Mouse (Mus musculus): ENCODE data around the gene Flot1. TPM values are rescaled to one million over a fixed set of nuclear protein-coding genes. Genes with fewer than 3 reads are reported as not detected.

Gene Flot1
- polyA plus RNA-seq, 1 experiment from 2014 or later, result 59.3 TPM

DNA sequence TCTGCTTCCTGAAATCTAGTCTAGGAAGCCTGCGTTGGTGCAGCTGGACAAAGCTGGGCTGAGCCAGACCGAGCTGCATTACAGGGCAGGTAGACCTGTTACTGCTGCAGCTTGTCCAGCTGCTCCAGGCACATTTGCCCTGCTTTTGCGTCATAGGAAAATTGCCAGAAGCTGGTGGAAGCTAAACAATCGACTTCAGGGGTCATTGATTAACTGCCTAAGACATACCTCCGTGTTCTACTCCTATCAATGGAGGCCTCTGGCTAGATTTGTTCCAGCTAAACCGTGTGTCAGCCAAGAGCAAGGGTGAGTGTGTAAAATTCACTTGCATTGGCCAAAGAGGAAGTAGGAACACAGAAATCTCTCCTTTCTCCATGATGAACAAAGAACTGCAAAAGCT is 8.4 kb upstream of the Flot1 start:
- no peak overlapping the region for H3K4me3 ChIP-seq (ENCODE audit: low read depth, low read length)
- H3K9ac ChIP-seq (ENCODE audit: low read depth, low read length), result no peak overlapping the region
- DNase-seq (ENCODE audit: low spot score) (no peak), ATAC-seq (replicated peaks; ENCODE audit: low FRiP score) (no peak)
- 56% methylated on average over 6 of the region's 6 CpGs for WGBS
- no peaks in the 10 kb centered on the region for H3K36me3 ChIP-seq (ENCODE audit: control insufficient read depth, insufficient read depth, low read length)
- peaks cover 14% of the 10 kb centered on the region; the same call in 1 of the 2 replicates for H3K4me1 ChIP-seq (replicated peaks; ENCODE audit: control insufficient read depth, insufficient read depth, low read length)
- no peaks in the 10 kb centered on the region for H3K9me3 ChIP-seq (ENCODE audit: control insufficient read depth, low read length)
- no peaks in the 10 kb centered on the region for H3K27me3 ChIP-seq (replicated peaks; ENCODE audit: control insufficient read depth, insufficient read depth, low read length)
- H3K27ac ChIP-seq (ENCODE audit: low read depth, low read length), result no peak overlapping the region
- no peak overlapping the region for H3K4me2 ChIP-seq

DNA sequence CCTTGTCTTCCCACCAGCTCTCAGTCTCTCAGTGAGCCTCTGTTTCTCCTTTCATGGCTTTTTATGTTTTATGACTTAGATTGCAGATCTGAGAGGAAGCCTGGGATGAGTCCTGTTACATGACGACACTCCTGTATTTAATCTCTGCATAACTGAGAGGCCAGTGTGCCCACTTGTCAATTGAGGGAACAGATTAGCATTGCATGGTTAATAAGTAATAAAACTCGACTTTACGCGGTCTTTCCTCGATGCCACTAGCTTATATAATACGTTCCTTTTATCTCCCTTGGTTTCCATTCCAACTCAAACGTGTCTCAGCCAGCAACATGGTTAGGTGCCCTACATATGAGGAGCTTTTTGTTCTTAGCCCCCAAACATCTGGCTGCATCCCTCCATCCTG is 7.2 kb upstream of the Flot1 start:
- peaks cover 19% of the 10 kb centered on the region for H3K4me1 ChIP-seq (replicated peaks; ENCODE audit: control insufficient read depth, insufficient read depth, low read length)
- ATAC-seq (replicated peaks; ENCODE audit: low FRiP score) (no peak), DNase-seq (ENCODE audit: low spot score) (no peak)
- H3K27me3 ChIP-seq (replicated peaks; ENCODE audit: control insufficient read depth, insufficient read depth, low read length), result 0 out of 2 replicates have a peak, but pooled peaks cover 3% of the 10 kb centered on the region
- no peak overlapping the region for H3K27ac ChIP-seq (ENCODE audit: low read depth, low read length)
- 59% methylated on average over 7 of the region's 7 CpGs for WGBS
- H3K9me3 ChIP-seq (ENCODE audit: control insufficient read depth, low read length), result no peaks in the 10 kb centered on the region
- H3K36me3 ChIP-seq (ENCODE audit: control insufficient read depth, insufficient read depth, low read length), result no peaks in the 10 kb centered on the region
- H3K4me3 ChIP-seq (ENCODE audit: low read depth, low read length), result no peak overlapping the region
- H3K4me2 ChIP-seq, result no peak overlapping the region
- no peak overlapping the region for H3K9ac ChIP-seq (ENCODE audit: low read depth, low read length)

DNA sequence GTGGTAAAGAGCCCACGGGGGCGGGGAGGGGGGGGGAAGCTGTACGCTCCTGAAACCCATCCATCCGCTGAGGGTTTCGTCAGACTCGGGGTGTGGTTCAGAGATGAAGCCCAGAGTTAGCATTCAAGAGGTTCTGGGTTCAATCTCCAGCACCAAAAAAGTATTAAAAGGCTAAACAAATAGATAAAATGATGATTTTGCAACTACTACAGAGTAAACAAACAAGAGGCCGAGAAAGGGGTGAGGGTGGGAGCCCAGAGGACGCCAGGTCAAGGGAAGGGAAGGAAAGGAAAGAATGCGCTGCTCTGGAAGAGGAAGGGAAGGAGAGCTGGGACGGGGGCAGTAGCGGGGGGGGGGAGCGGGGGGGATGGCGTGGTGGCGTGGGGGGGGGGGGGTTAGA is 6.3 kb upstream of the Flot1 start:
- H3K4me1 ChIP-seq (replicated peaks; ENCODE audit: control insufficient read depth, insufficient read depth, low read length), result peaks cover 23% of the 10 kb centered on the region

DNA sequence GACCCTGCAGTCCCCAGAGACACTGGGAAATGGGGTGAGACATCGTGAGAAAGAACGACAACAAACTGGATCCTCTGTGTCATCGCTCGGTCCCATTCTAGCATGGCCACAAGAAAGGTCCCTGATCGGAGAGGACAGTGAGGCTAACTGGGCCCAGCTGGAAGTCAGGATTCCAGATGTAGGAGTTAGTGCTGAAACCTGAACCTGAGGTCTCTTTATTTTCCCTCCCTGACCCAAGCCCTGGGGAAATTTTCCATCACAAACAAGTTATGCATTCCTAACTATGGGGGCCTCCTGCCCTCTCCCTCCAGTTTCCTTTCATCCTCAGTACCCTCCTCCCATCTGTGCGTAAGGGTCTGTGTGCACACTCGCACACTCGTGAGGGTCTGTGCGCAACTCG is 5.8 kb upstream of the Flot1 start:
- H3K4me2 ChIP-seq, result no peak overlapping the region
- WGBS, result 63% methylated on average over 10 of the region's 10 CpGs
- no peaks in the 10 kb centered on the region for H3K36me3 ChIP-seq (ENCODE audit: control insufficient read depth, insufficient read depth, low read length)
- H3K9me3 ChIP-seq (ENCODE audit: control insufficient read depth, low read length), result no peaks in the 10 kb centered on the region
- 0 out of 2 replicates have a peak, but pooled peaks cover 4% of the 10 kb centered on the region for H3K27me3 ChIP-seq (replicated peaks; ENCODE audit: control insufficient read depth, insufficient read depth, low read length)
- no peak for DNase-seq (ENCODE audit: low spot score)
- ATAC-seq (replicated peaks; ENCODE audit: low FRiP score), result no peak
- H3K4me1 ChIP-seq (replicated peaks; ENCODE audit: control insufficient read depth, insufficient read depth, low read length), result peaks cover 23% of the 10 kb centered on the region
- H3K9ac ChIP-seq (ENCODE audit: low read depth, low read length), result no peak overlapping the region
- no peak overlapping the region for H3K4me3 ChIP-seq (ENCODE audit: low read depth, low read length)
- H3K27ac ChIP-seq (ENCODE audit: low read depth, low read length), result no peak overlapping the region

More for the DNA sequence above, 6.3 kb upstream of the Flot1 start:
- 49% methylated on average over 8 of the region's 14 CpGs for WGBS
- Histone ChIP-seq H3K4me2 (no peak overlapping the region), H3K36me3 (ENCODE audit: control insufficient read depth, insufficient read depth, low read length) (no peaks in the 10 kb centered on the region), H3K9ac (ENCODE audit: low read depth, low read length) (no peak overlapping the region), H3K27me3 (replicated peaks; ENCODE audit: control insufficient read depth, insufficient read depth, low read length) (0 out of 2 replicates have a peak, but pooled peaks cover 4% of the 10 kb centered on the region), H3K4me3 (ENCODE audit: low read depth, low read length) (no peak overlapping the region), H3K27ac (ENCODE audit: low read depth, low read length) (no peak overlapping the region), H3K9me3 (ENCODE audit: control insufficient read depth, low read length) (no peaks in the 10 kb centered on the region)
- ATAC-seq (replicated peaks; ENCODE audit: low FRiP score) (no peak), DNase-seq (ENCODE audit: low spot score) (no peak)

DNA sequence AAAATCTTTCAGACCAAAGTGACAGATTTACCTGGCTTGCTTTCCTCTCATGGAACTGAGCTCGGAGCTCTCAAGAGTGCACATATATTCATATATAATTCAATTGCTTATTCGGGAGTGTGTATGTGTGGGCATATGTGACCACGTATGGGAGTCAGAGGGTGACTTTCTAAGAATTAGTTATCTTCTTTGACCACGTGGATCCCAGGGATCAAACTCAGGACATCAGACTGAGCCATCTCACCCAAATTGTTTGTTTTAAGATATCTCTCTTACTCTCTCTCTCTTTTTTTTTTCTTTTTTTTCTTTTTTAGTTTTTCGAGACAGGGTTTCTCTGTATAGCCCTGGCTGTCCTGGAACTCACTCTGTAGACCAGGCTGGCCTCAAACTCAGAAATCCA is 2.9 kb upstream of the Flot1 start:
- no peak overlapping the region for H3K9ac ChIP-seq (ENCODE audit: low read depth, low read length)
- H3K9me3 ChIP-seq (ENCODE audit: control insufficient read depth, low read length), result no peaks in the 10 kb centered on the region
- ATAC-seq (replicated peaks; ENCODE audit: low FRiP score), result no peak
- H3K27me3 ChIP-seq (replicated peaks; ENCODE audit: control insufficient read depth, insufficient read depth, low read length), result 0 out of 2 replicates have a peak, but pooled peaks cover 4% of the 10 kb centered on the region
- H3K4me2 ChIP-seq, result no peak overlapping the region; the same call in 1 of the 2 replicates
- no peak for DNase-seq (ENCODE audit: low spot score)
- peaks cover 29% of the 10 kb centered on the region for H3K4me1 ChIP-seq (replicated peaks; ENCODE audit: control insufficient read depth, insufficient read depth, low read length)
- H3K27ac ChIP-seq (ENCODE audit: low read depth, low read length), result no peak overlapping the region
- H3K36me3 ChIP-seq (ENCODE audit: control insufficient read depth, insufficient read depth, low read length), result no peaks in the 10 kb centered on the region
- WGBS, result 47% methylated on average over 5 of the region's 5 CpGs
- no peak overlapping the region for H3K4me3 ChIP-seq (ENCODE audit: low read depth, low read length)

DNA sequence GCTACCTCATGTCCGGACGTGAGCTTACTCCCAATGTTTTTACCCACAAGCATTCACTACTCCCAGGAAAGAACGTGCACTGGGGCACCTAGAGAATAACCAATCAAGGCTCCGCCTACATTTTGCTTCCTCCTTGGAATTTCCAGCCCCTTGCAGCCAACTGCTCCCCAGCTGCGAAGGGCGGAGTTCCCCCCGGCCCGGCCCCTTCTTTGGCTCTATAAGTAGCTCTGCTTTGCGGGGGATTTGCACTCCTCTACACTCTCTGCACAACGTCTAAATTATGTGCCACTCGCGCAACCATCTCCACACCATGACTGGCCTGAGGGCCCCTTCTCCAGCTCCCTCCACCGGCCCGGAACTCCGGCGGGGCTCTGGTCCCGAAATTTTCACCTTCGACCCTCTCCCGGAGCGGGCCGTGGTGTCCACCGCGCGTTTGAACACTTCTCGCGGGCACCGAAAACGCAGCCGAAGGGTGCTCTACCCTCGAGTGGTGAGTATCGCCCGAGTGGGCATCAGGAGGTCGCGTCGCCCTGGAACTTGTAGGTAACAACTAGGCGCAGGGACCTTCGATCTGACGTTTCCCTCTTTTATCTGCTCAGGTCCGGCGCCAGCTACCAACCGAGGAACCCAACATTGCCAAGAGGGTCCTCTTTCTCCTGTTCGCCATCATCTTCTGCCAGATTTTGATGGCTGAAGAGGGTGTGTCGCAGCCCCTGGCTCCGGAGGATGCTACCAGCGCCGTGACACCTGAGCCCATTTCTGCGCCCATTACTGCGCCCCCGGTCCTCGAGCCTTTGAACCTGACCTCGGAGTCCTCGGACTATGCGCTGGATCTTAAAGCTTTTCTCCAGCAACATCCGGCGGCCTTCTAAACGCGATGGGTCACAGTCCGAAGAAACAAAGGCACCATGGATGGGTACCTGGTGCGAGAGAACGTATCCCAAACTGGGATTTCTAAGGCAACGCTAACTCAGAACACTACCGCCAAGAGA is 1.3 kb upstream of the Flot1 start, which contains the start of gene Ier3:
Ier3 (plus strand) TSS at position 246 of the 992 bp plus-strand sequence.
- Histone ChIP-seq H3K4me2 (peak within 1 kb of the TSS; percentile 100), H3K9ac (ENCODE audit: low read depth, low read length) (peak within 1 kb of the TSS; percentile 83), H3K4me1 (replicated peaks; ENCODE audit: control insufficient read depth, insufficient read depth, low read length) (peaks cover 32% of the 10 kb centered on the region), H3K27me3 (replicated peaks; ENCODE audit: control insufficient read depth, insufficient read depth, low read length) (0 out of 2 replicates have a peak, but pooled peaks cover 4% of the 10 kb centered on the region), H3K36me3 (ENCODE audit: control insufficient read depth, insufficient read depth, low read length) (peaks cover 7% of the 10 kb centered on the region), H3K4me3 (ENCODE audit: low read depth, low read length) (peak within 1 kb of the TSS; percentile 79), H3K27ac (ENCODE audit: low read depth, low read length) (peak within 1 kb of the TSS; percentile 97), H3K9me3 (ENCODE audit: control insufficient read depth, low read length) (no peaks in the 10 kb centered on the region)
- peak; percentile 85 for DNase-seq (ENCODE audit: low spot score)
- peak; percentile 42 for ATAC-seq (replicated peaks; ENCODE audit: low FRiP score)
- under 1% methylated on average over 62 of the region's 62 CpGs for WGBS

DNA sequence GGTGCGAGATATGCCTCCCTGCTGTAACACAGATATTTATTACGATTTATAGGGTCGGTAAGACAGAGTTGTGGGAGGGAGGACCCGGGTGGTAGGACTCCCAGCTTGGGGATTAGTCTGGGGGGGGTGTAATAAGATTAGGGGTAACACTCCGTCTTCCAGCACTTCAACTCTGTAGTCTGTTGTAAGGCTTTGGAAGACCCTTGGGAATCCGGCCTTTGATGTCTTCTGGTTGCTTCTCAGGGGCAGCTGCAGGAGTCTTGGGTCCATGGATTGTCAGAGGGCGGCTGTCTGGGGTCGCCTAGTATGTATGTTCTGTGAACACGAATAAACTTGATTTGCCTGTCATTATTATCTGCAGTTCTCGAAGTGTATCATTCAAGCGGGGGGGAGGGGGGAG is 466 bp upstream of the Flot1 start:
- no peak for ATAC-seq (replicated peaks; ENCODE audit: low FRiP score)
- Histone ChIP-seq H3K9me3 (ENCODE audit: control insufficient read depth, low read length) (no peaks in the 10 kb centered on the region), H3K27ac (ENCODE audit: low read depth, low read length) (peak overlapping the region; percentile 97), H3K9ac (ENCODE audit: low read depth, low read length) (peak overlapping the region; percentile 83), H3K4me3 (ENCODE audit: low read depth, low read length) (peak overlapping the region; percentile 79), H3K4me1 (replicated peaks; ENCODE audit: control insufficient read depth, insufficient read depth, low read length) (peaks cover 30% of the 10 kb centered on the region), H3K27me3 (replicated peaks; ENCODE audit: control insufficient read depth, insufficient read depth, low read length) (0 out of 2 replicates have a peak, but pooled peaks cover 4% of the 10 kb centered on the region), H3K4me2 (peak overlapping the region; percentile 100), H3K36me3 (ENCODE audit: control insufficient read depth, insufficient read depth, low read length) (peaks cover 14% of the 10 kb centered on the region)
- 1% methylated on average over 11 of the region's 11 CpGs for WGBS
- no peak for DNase-seq (ENCODE audit: low spot score)

DNA sequence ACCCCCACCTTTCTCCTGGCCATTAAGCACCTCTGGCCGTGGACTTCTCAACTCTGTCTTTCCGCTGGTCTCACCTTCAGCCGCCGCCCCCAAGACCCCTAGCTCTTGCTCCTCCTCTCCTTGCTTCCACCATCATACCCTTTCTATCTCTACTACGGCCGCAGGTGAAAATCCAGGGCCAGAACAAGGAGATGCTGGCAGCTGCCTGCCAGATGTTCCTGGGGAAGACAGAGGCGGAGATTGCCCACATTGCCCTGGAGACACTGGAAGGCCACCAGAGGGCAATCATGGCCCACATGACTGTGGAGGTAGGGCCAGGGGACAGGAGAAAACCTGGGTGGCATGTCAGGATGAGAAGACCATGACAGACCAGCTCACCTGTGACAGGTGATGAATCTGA is 1.4 kb downstream of the Flot1 start:
- peak overlapping the region; percentile 100 for H3K4me2 ChIP-seq
- DNase-seq (ENCODE audit: low spot score), result no peak
- WGBS, result 61% methylated on average over 7 of the region's 7 CpGs
- no peaks in the 10 kb centered on the region for H3K9me3 ChIP-seq (ENCODE audit: control insufficient read depth, low read length)
- H3K9ac ChIP-seq (ENCODE audit: low read depth, low read length), result peak overlapping the region; percentile 83
- H3K27ac ChIP-seq (ENCODE audit: low read depth, low read length), result peak overlapping the region; percentile 97
- H3K36me3 ChIP-seq (ENCODE audit: control insufficient read depth, insufficient read depth, low read length), result peaks cover 20% of the 10 kb centered on the region
- 0 out of 2 replicates have a peak, but pooled peaks cover 4% of the 10 kb centered on the region for H3K27me3 ChIP-seq (replicated peaks; ENCODE audit: control insufficient read depth, insufficient read depth, low read length)
- no peak for ATAC-seq (replicated peaks; ENCODE audit: low FRiP score)
- H3K4me1 ChIP-seq (replicated peaks; ENCODE audit: control insufficient read depth, insufficient read depth, low read length), result peaks cover 30% of the 10 kb centered on the region
- peak overlapping the region; percentile 79 for H3K4me3 ChIP-seq (ENCODE audit: low read depth, low read length)

Measured in liver, embryonic 11.5 days (tissue).